Mouse (Mus musculus): ENCODE measurements around the gene Trim69. TPM values are rescaled to one million over a fixed set of nuclear protein-coding genes. Genes with fewer than 3 reads are reported as not detected.

Trim69 gene
- total and polyA plus RNA-seq, 3 experiments = 0.04 TPM; not detected in 2

GRCm38 (mm10) chr2:122206440-122207107 is 46.1 kb downstream of the Trim69 start:
- Histone ChIP-seq H3K4me3 (ENCODE audit: control insufficient read depth in 1 of 2, insufficient read depth in 1 of 2, low read depth in 2 of 2, low read length in 2 of 2) (no peak overlapping the region), H3K79me2 (ENCODE audit: control insufficient read depth, insufficient read depth, low read length, poor library complexity) (no peaks in the 10 kb centered on the region), H3K27ac (ENCODE audit: control insufficient read depth, low read depth, low read length) (no peak overlapping the region), H3K36me3 (ENCODE audit: control insufficient read depth in 1 of 2, insufficient read depth in 2 of 2, low read length in 2 of 2) (no peaks in the 10 kb centered on the region), H3K4me1 (ENCODE audit: control insufficient read depth in 1 of 2, insufficient read depth in 2 of 2, low read length in 2 of 2) (no peaks in the 10 kb centered on the region), H3K9me3 (replicated peaks; ENCODE audit: insufficient read depth, low read length) (no peaks in the 10 kb centered on the region), H3K27me3 (ENCODE audit: control insufficient read depth in 1 of 2, insufficient read depth in 2 of 2, low read length in 2 of 2) (no peaks in the 10 kb centered on the region; a peak in 1 of 4 replicates), H3K9ac (ENCODE audit: control insufficient read depth, low read depth, low read length, poor library complexity, severe bottlenecking) (no peak overlapping the region)
- TF ChIP-seq NRF1 (IDR thresholded peaks at IDR 0.05; ENCODE audit: insufficient read depth, low read depth, low read length, poor library complexity, severe bottlenecking) (no peak), POLR2AphosphoS2 (IDR thresholded peaks at IDR 0.05; ENCODE audit: low read length) (no peak), SMC3 (IDR thresholded peaks at IDR 0.05; ENCODE audit: low read depth, low read length) (no peak), USF1 (IDR thresholded peaks at IDR 0.05; ENCODE audit: low read depth, low read length) (no peak), MYC (IDR thresholded peaks at IDR 0.05; ENCODE audit: low read depth, low read length) (no peak), CTCF (IDR thresholded peaks at IDR 0.05 in 2 of 3, conservative IDR thresholded peaks at IDR 0.05 in 1 of 3; ENCODE audit: control insufficient read depth in 1 of 3, insufficient read depth in 1 of 3, low read depth in 2 of 3, low read length in 3 of 3, poor library complexity in 1 of 3, severe bottlenecking in 1 of 3) (no peak), TCF12 (IDR thresholded peaks at IDR 0.05; ENCODE audit: low read depth, low read length) (no peak), GABPA (IDR thresholded peaks at IDR 0.05; ENCODE audit: low read depth, low read length) (no peak), RCOR1 (IDR thresholded peaks at IDR 0.05; ENCODE audit: low read depth, low read length) (no peak), ZNF384 (IDR thresholded peaks at IDR 0.05; ENCODE audit: low read depth, low read length) (no peak), POLR2A (IDR thresholded peaks at IDR 0.05; ENCODE audit: control insufficient read depth in 1 of 2, insufficient read depth in 1 of 2, low read depth in 1 of 2, low read length in 2 of 2, poor library complexity in 1 of 2) (no peak), RAD21 (IDR thresholded peaks at IDR 0.05; ENCODE audit: low read depth, low read length) (no peak), MAX (IDR thresholded peaks at IDR 0.05; ENCODE audit: low read length) (no peak)
- DNase-seq (ENCODE audit: low read depth, low spot score) = no peak

GRCm38 (mm10) chr2:122210534-122211228 is 50.2 kb downstream of the Trim69 start:
- Histone ChIP-seq H3K9me3 (replicated peaks; ENCODE audit: insufficient read depth, low read length) (no peaks in the 10 kb centered on the region), H3K4me1 (ENCODE audit: control insufficient read depth in 1 of 2, insufficient read depth in 2 of 2, low read length in 2 of 2) (peaks cover 0 to 8% of the 10 kb centered on the region in 2 experiments; a peak in 2 of 4 replicates), H3K36me3 (ENCODE audit: control insufficient read depth in 1 of 2, insufficient read depth in 2 of 2, low read length in 2 of 2) (peaks cover 0 to 2% of the 10 kb centered on the region in 2 experiments; a peak in 1 of 4 replicates), H3K27ac (ENCODE audit: control insufficient read depth, low read depth, low read length) (no peak overlapping the region), H3K4me3 (ENCODE audit: control insufficient read depth in 1 of 2, insufficient read depth in 1 of 2, low read depth in 2 of 2, low read length in 2 of 2) (no peak overlapping the region), H3K27me3 (ENCODE audit: control insufficient read depth in 1 of 2, insufficient read depth in 2 of 2, low read length in 2 of 2) (no peaks in the 10 kb centered on the region), H3K79me2 (ENCODE audit: control insufficient read depth, insufficient read depth, low read length, poor library complexity) (no peaks in the 10 kb centered on the region), H3K9ac (ENCODE audit: control insufficient read depth, low read depth, low read length, poor library complexity, severe bottlenecking) (no peak overlapping the region)
- TF ChIP-seq NRF1 (IDR thresholded peaks at IDR 0.05; ENCODE audit: insufficient read depth, low read depth, low read length, poor library complexity, severe bottlenecking) (no peak), RAD21 (IDR thresholded peaks at IDR 0.05; ENCODE audit: low read depth, low read length) (no peak), NELFE (IDR thresholded peaks at IDR 0.05; ENCODE audit: low read depth, low read length) (no peak), POLR2A (IDR thresholded peaks at IDR 0.05; ENCODE audit: control insufficient read depth in 1 of 2, insufficient read depth in 1 of 2, low read depth in 1 of 2, low read length in 2 of 2, poor library complexity in 1 of 2) (no peak), ETS1 (IDR thresholded peaks at IDR 0.05; ENCODE audit: low read depth, low read length) (no peak), POLR2AphosphoS2 (IDR thresholded peaks at IDR 0.05; ENCODE audit: low read length) (no peak), TCF12 (IDR thresholded peaks at IDR 0.05; ENCODE audit: low read depth, low read length) (no peak), SMC3 (IDR thresholded peaks at IDR 0.05; ENCODE audit: low read depth, low read length) (no peak), GATA1 (IDR thresholded peaks at IDR 0.05; ENCODE audit: low read depth, low read length) (no peak), E2F4 (IDR thresholded peaks at IDR 0.05; ENCODE audit: borderline replicate concordance, low read depth, low read length) (no peak), UBTF (IDR thresholded peaks at IDR 0.05; ENCODE audit: borderline replicate concordance, insufficient read depth, low read depth, low read length) (no peak), ZC3H11A (IDR thresholded peaks at IDR 0.05; ENCODE audit: low read depth, low read length) (no peak), MYB (IDR thresholded peaks at IDR 0.05; ENCODE audit: low read depth, low read length) (no peak), ZNF384 (IDR thresholded peaks at IDR 0.05; ENCODE audit: low read depth, low read length) (no peak), MEF2A (IDR thresholded peaks at IDR 0.05; ENCODE audit: extremely low read depth, insufficient replicate concordance, low read depth, low read length, poor library complexity, severe bottlenecking) (no peak), KAT2A (conservative IDR thresholded peaks at IDR 0.05; ENCODE audit: low read depth, low read length) (no peak), MAZ (IDR thresholded peaks at IDR 0.05; ENCODE audit: low read depth, low read length) (no peak)
- no peak for DNase-seq (ENCODE audit: low read depth, low spot score)
